Mouse (Mus musculus) MEL (cell line): ENCODE measurements around the gene Fstl3. TPM values are rescaled to one million over a fixed set of nuclear protein-coding genes. Genes with fewer than 3 reads are reported as not detected.

ENCODE experiments used
- DNase-seq: peaks from one replicate; pipeline ENCODE4 v3.0.0; 2011; ENCODE audit warnings: low read depth, low spot score
- H3K27ac ChIP-seq: 2 replicates; pipeline ENCODE4 v1.5.1; 2012; ENCODE audit warnings: low read depth, mild to moderate bottlenecking, control low read depth, low read length, moderate library complexity; ENCODE audit not compliant: control insufficient read depth
- H3K27me3 ChIP-seq, 2 experiments: fragments of 150-350 bp in 1 of 2; sonication (generic) in 1 of 2; 2 replicates each; pipeline ENCODE4 v1.6.1; 2012; ENCODE audit warnings: low read length in 2 of 2, mild to moderate bottlenecking in 2 of 2, improper control_type of control experiment in 1 of 2, moderate library complexity in 1 of 2; ENCODE audit not compliant: insufficient read depth in 2 of 2, control insufficient read depth in 1 of 2
- H3K36me3 ChIP-seq, 2 experiments: 2 replicates each; pipeline ENCODE4 v1.6.1; 2012 to 2014; ENCODE audit warnings: low read length in 2 of 2, improper control_type of control experiment in 1 of 2, inconsistent platforms in 1 of 2, mild to moderate bottlenecking in 1 of 2; ENCODE audit not compliant: insufficient read depth in 2 of 2, control insufficient read depth in 1 of 2
- H3K4me1 ChIP-seq, 2 experiments: fragments of 150-350 bp in 1 of 2; sonication (generic) in 1 of 2; 2 replicates each; pipeline ENCODE4 v1.6.1; 2012; ENCODE audit warnings: low read length in 2 of 2, improper control_type of control experiment in 1 of 2, mild to moderate bottlenecking in 1 of 2; ENCODE audit not compliant: insufficient read depth in 2 of 2, control insufficient read depth in 1 of 2
- H3K4me3 ChIP-seq, 2 experiments: fragments of 150-350 bp in 1 of 2; sonication (generic) in 1 of 2; 2 replicates each; pipeline ENCODE4 v1.5.1; 2012; ENCODE audit warnings: low read depth in 2 of 2, low read length in 2 of 2, mild to moderate bottlenecking in 2 of 2, moderate library complexity in 2 of 2, control low read depth in 1 of 2, improper control_type of control experiment in 1 of 2; ENCODE audit not compliant: control insufficient read depth in 1 of 2, insufficient read depth in 1 of 2
- H3K79me2 ChIP-seq: 2 replicates; pipeline ENCODE4 v1.6.1; 2012; ENCODE audit warnings: mild to moderate bottlenecking, low read length, moderate library complexity; ENCODE audit not compliant: control insufficient read depth, poor library complexity, insufficient read depth
- H3K9ac ChIP-seq: 2 replicates; pipeline ENCODE4 v1.6.1; 2012; ENCODE audit warnings: low read depth, mild to moderate bottlenecking, control low read depth, low read length, moderate library complexity; ENCODE audit not compliant: control insufficient read depth, poor library complexity, severe bottlenecking
- H3K9me3 ChIP-seq: fragments of 150-350 bp; sonication (generic); replicated peaks from 2 replicates; pipeline ENCODE4 v1.6.1; 2012; ENCODE audit warnings: mild to moderate bottlenecking, low read length, improper control_type of control experiment, moderate library complexity; ENCODE audit not compliant: insufficient read depth
- BHLHE40 ChIP-seq: IDR thresholded peaks from 2 replicates; pipeline ENCODE4 v1.6.1; 2012; ENCODE audit warnings: low read depth, mild to moderate bottlenecking, inconsistent platforms, low read length, improper control_type of control experiment, borderline replicate concordance
- CHD1 ChIP-seq: IDR thresholded peaks from 2 replicates; pipeline ENCODE4 v1.6.1; 2012; ENCODE audit warnings: low read depth, mild to moderate bottlenecking, inconsistent platforms, low read length, improper control_type of control experiment
- CTCF ChIP-seq, 3 experiments: IDR thresholded peaks in 2 of 3; conservative IDR thresholded peaks in 1 of 3; 2 replicates each; pipeline ENCODE4 v1.5.1; 2011 to 2012; ENCODE audit warnings: low read length in 3 of 3, low read depth in 2 of 3, mild to moderate bottlenecking in 2 of 3, improper control_type of control experiment in 1 of 3, inconsistent platforms in 1 of 3, mixed read lengths in 1 of 3, moderate library complexity in 1 of 3; ENCODE audit not compliant: control insufficient read depth in 1 of 3, insufficient read depth in 1 of 3, poor library complexity in 1 of 3, severe bottlenecking in 1 of 3
- E2F4 ChIP-seq: IDR thresholded peaks from 2 replicates; pipeline ENCODE4 v1.6.1; 2011; ENCODE audit warnings: low read depth, low read length, improper control_type of control experiment, borderline replicate concordance
- EP300 ChIP-seq, 2 experiments: IDR thresholded peaks; 2 replicates each; pipeline ENCODE4 v1.6.1; 2011; ENCODE audit warnings: improper control_type of control experiment in 2 of 2, low read length in 2 of 2, low read depth in 1 of 2, mild to moderate bottlenecking in 1 of 2
- GATA1 ChIP-seq: IDR thresholded peaks from 2 replicates; pipeline ENCODE4 v1.6.1; 2011; ENCODE audit warnings: low read depth, low read length, improper control_type of control experiment
- HCFC1 ChIP-seq: IDR thresholded peaks from 2 replicates; pipeline ENCODE4 v1.6.1; 2012; ENCODE audit warnings: low read depth, mild to moderate bottlenecking, inconsistent platforms, low read length, improper control_type of control experiment, moderate library complexity
- KAT2A ChIP-seq: conservative IDR thresholded peaks from 2 replicates; pipeline ENCODE4 v1.6.1; 2012; ENCODE audit warnings: low read depth, low read length, improper control_type of control experiment, inconsistent platforms
- MXI1 ChIP-seq: IDR thresholded peaks from 2 replicates; pipeline ENCODE4 v1.6.1; 2011; ENCODE audit warnings: mild to moderate bottlenecking, low read depth, low read length, improper control_type of control experiment
- NELFE ChIP-seq: IDR thresholded peaks from 2 replicates; pipeline ENCODE4 v1.6.1; 2011; ENCODE audit warnings: low read depth, low read length, improper control_type of control experiment
- NRF1 ChIP-seq: IDR thresholded peaks from 2 replicates; pipeline ENCODE4 v1.6.1; 2014; ENCODE audit warnings: low read depth, mild to moderate bottlenecking, inconsistent platforms, low read length, improper control_type of control experiment, moderate library complexity; ENCODE audit not compliant: poor library complexity, insufficient read depth, severe bottlenecking
- POLR2AphosphoS5 ChIP-seq: IDR thresholded peaks from 2 replicates; pipeline ENCODE4 v1.6.1; 2012; ENCODE audit warnings: low read depth, borderline replicate concordance, mild to moderate bottlenecking, inconsistent platforms, low read length, moderate library complexity, mixed read lengths
- RAD21 ChIP-seq: IDR thresholded peaks from 2 replicates; pipeline ENCODE4 v1.6.1; 2011; ENCODE audit warnings: mild to moderate bottlenecking, low read depth, low read length, improper control_type of control experiment
- RCOR1 ChIP-seq: IDR thresholded peaks from 2 replicates; pipeline ENCODE4 v1.6.1; 2012; ENCODE audit warnings: low read depth, mild to moderate bottlenecking, inconsistent platforms, low read length, improper control_type of control experiment
- SMC3 ChIP-seq: IDR thresholded peaks from 2 replicates; pipeline ENCODE4 v1.6.1; 2011; ENCODE audit warnings: low read depth, low read length, improper control_type of control experiment
- TAL1 ChIP-seq: IDR thresholded peaks from 2 replicates; pipeline ENCODE4 v1.6.1; 2012; ENCODE audit warnings: mild to moderate bottlenecking, inconsistent platforms, low read length, moderate library complexity, mixed read lengths
- UBTF ChIP-seq: IDR thresholded peaks from 2 replicates; pipeline ENCODE4 v1.6.1; 2012; ENCODE audit warnings: low read depth, mild to moderate bottlenecking, inconsistent platforms, low read length, improper control_type of control experiment, moderate library complexity, borderline replicate concordance; ENCODE audit not compliant: insufficient read depth
- USF1 ChIP-seq: IDR thresholded peaks from 2 replicates; pipeline ENCODE4 v1.6.1; 2014; ENCODE audit warnings: low read depth, mild to moderate bottlenecking, inconsistent platforms, low read length, improper control_type of control experiment, moderate library complexity
- USF2 ChIP-seq, 2 experiments: IDR thresholded peaks; 2 replicates each; pipeline ENCODE4 v1.6.1; 2011 to 2012; ENCODE audit warnings: improper control_type of control experiment in 2 of 2, low read length in 2 of 2, borderline replicate concordance in 1 of 2, inconsistent platforms in 1 of 2, low read depth in 1 of 2, mild to moderate bottlenecking in 1 of 2; ENCODE audit not compliant: insufficient read depth in 1 of 2
- polyA plus RNA-seq, 2 experiments: library from polyadenylated mRNA; stranded (reverse) in 1 of 2; unstranded in 1 of 2; fragments of >175 nt in 1 of 2; fragments of >200 nt in 1 of 2; gene quantifications; 2 replicates each; pipeline versions ENCODE4 v1.2.1 to v1.2.4; 2012; ENCODE audit warnings: low replicate concordance in 2 of 2, low read depth in 1 of 2; ENCODE audit not compliant: insufficient read length in 2 of 2, insufficient read depth in 1 of 2, missing spikeins in 1 of 2
- total RNA-seq: library from RNA; depleted of rRNA; stranded (reverse); fragments of 300-350 nt; gene quantifications from 2 replicates; pipeline ENCODE4 v1.2.3, GENCODE M21; 2012

Gene Fstl3
- total and polyA plus RNA-seq, 3 experiments: 4.3 to 7.1 TPM; not detected in 1

- H3K36me3 ChIP-seq: no peaks in the 10 kb centered on the region
These were observed 4.9 kb downstream of the Fstl3 start for GRCm38 (mm10) chr10:79781956-79782355.

GRCm38 (mm10) chr10:79783050-79783449 lies 6.0 kb downstream of the Fstl3 start:
- Histone ChIP-seq H3K9me3 (no peaks in the 10 kb centered on the region), H3K27me3 (no peaks in the 10 kb centered on the region), H3K27ac (no peak overlapping the region), H3K4me1 (peaks cover 0 to 8% of the 10 kb centered on the region in 2 experiments; a peak in 1 of 4 replicates), H3K4me3 (no peak overlapping the region), H3K9ac (no peak overlapping the region), H3K79me2 (no peaks in the 10 kb centered on the region), H3K36me3 (no peaks in the 10 kb centered on the region)
- TF ChIP-seq CTCF (IDR thresholded peaks at IDR 0.05 in 2 of 3, conservative IDR thresholded peaks at IDR 0.05 in 1 of 3; ENCODE audit: control insufficient read depth in 1 of 3, insufficient read depth in 1 of 3, low read depth in 2 of 3, low read length in 3 of 3, poor library complexity in 1 of 3, severe bottlenecking in 1 of 3) (peak in 2 of 3 experiments; percentile 22 to 29; a peak in 4 of 6 replicates), RCOR1 (no peak)
- DNase-seq: no peak

More at GRCm38 (mm10) chr10:79781956-79782355, 4.9 kb downstream of the Fstl3 start:
- Histone ChIP-seq H3K9ac (no peak overlapping the region), H3K27ac (no peak overlapping the region), H3K4me1 (peaks cover 0 to 8% of the 10 kb centered on the region in 2 experiments; a peak in 1 of 4 replicates), H3K79me2 (no peaks in the 10 kb centered on the region), H3K27me3 (no peaks in the 10 kb centered on the region), H3K4me3 (no peak overlapping the region), H3K9me3 (no peaks in the 10 kb centered on the region)
- no peak for DNase-seq
- TF ChIP-seq NRF1 (no peak), USF1 (no peak), USF2 (IDR thresholded peaks at IDR 0.05; ENCODE audit: borderline replicate concordance in 1 of 2, insufficient read depth in 1 of 2, low read depth in 1 of 2, low read length in 2 of 2) (no peak), UBTF (no peak), CHD1 (no peak), GATA1 (no peak)

- H3K79me2 ChIP-seq: no peaks in the 10 kb centered on the region
- peak; percentile 73 for DNase-seq
- H3K36me3 ChIP-seq: no peaks in the 10 kb centered on the region; a peak in 1 of 4 replicates
- H3K27me3 ChIP-seq: no peaks in the 10 kb centered on the region
- H3K4me3 ChIP-seq: no peak overlapping the region
- no peak overlapping the region for H3K27ac ChIP-seq
- H3K9me3 ChIP-seq: no peaks in the 10 kb centered on the region
- no peak for TF ChIP-seq GATA1
- TF ChIP-seq MXI1: no peak
- TF ChIP-seq CTCF (IDR thresholded peaks at IDR 0.05 in 2 of 3, conservative IDR thresholded peaks at IDR 0.05 in 1 of 3; ENCODE audit: control insufficient read depth in 1 of 3, insufficient read depth in 1 of 3, low read depth in 2 of 3, low read length in 3 of 3, poor library complexity in 1 of 3, severe bottlenecking in 1 of 3): peak; percentile 70 to 76 (median 74)
- TF ChIP-seq KAT2A: no peak
- no peak for TF ChIP-seq POLR2AphosphoS5
- TF ChIP-seq NELFE: no peak
- TF ChIP-seq SMC3: peak; percentile 48
- no peak for TF ChIP-seq E2F4
- TF ChIP-seq BHLHE40: no peak
- no peak for TF ChIP-seq HCFC1
- TF ChIP-seq RAD21: peak; percentile 10
- no peak for TF ChIP-seq TAL1
- no peak for TF ChIP-seq USF2 (IDR thresholded peaks at IDR 0.05; ENCODE audit: borderline replicate concordance in 1 of 2, insufficient read depth in 1 of 2, low read depth in 1 of 2, low read length in 2 of 2)
- no peak for TF ChIP-seq EP300 (IDR thresholded peaks at IDR 0.05; ENCODE audit: low read depth in 1 of 2, low read length in 2 of 2)
- H3K4me1 ChIP-seq: peaks cover 0 to 15% of the 10 kb centered on the region in 2 experiments; a peak in 2 of 4 replicates
- H3K9ac ChIP-seq: no peak overlapping the region
These were observed 7.1 kb downstream of the Fstl3 start for GRCm38 (mm10) chr10:79783920-79784800.
